Mouse (Mus musculus) embryonic fibroblast, embryonic 13.5 days (primary cell): Measurements from ENCODE around the gene Psapl1.

Experiments
- CTCF ChIP-seq: IDR thresholded peaks from 2 replicates; pipeline ENCODE4 v1.5.1; 2011; ENCODE audit warnings: mild to moderate bottlenecking, control low read depth, low read length, moderate library complexity, borderline replicate concordance; ENCODE audit not compliant: insufficient read depth
- POLR2A ChIP-seq: IDR thresholded peaks from 2 replicates; pipeline ENCODE4 v1.6.1; 2011; ENCODE audit warnings: low read depth, mild to moderate bottlenecking, control low read depth, low read length, moderate library complexity

- TF ChIP-seq POLR2A (no peak), CTCF (no peak)
These were observed 48.8 kb upstream of the Psapl1 start for GRCm38 (mm10) chr5:36154879-36155485.
